Mouse (Mus musculus) bone marrow macrophage, adult 2 months (primary cell): ENCODE data around the gene Trpm6. TPM values are rescaled to one million over a fixed set of nuclear protein-coding genes. Genes with fewer than 3 reads are reported as not detected.

Experiments used
- H3K27ac ChIP-seq: 2 replicates; pipeline ENCODE4 v1.5.1; 2012; ENCODE audit warnings: low read depth, low read length; ENCODE audit not compliant: insufficient read depth
- H3K4me1 ChIP-seq: 2 replicates; pipeline ENCODE4 v1.6.1; 2012; ENCODE audit warnings: low read length; ENCODE audit not compliant: control insufficient read depth, insufficient read depth
- H3K4me3 ChIP-seq: 2 replicates; pipeline ENCODE4 v1.5.1; 2012; ENCODE audit warnings: mild to moderate bottlenecking, low read length, moderate library complexity; ENCODE audit not compliant: insufficient read depth
- CTCF ChIP-seq: IDR thresholded peaks from 2 replicates; pipeline ENCODE4 v1.5.1; 2012; ENCODE audit warnings: low read depth, mild to moderate bottlenecking, low read length, moderate library complexity
- POLR2A ChIP-seq: IDR thresholded peaks from 2 replicates; pipeline ENCODE4 v1.6.1; 2012; ENCODE audit warnings: mild to moderate bottlenecking, low read depth, low read length, borderline replicate concordance
- polyA plus RNA-seq: library from polyadenylated mRNA; stranded (reverse); fragments of >200 nt; gene quantifications from 2 replicates; pipeline ENCODE4 v1.2.4, GENCODE M21; 2012; ENCODE audit not compliant: missing spikeins, insufficient read depth, insufficient read length

Trpm6 gene
- polyA plus RNA-seq, 1 experiment, result not detected

- H3K27ac ChIP-seq, result no peak overlapping the region
- H3K4me1 ChIP-seq, result no peaks in the 10 kb centered on the region
- TF ChIP-seq CTCF, result no peak
- TF ChIP-seq POLR2A, result no peak
- no peak overlapping the region for H3K4me3 ChIP-seq
Observed at GRCm38 (mm10) chr19:18758916-18759315, 9.1 kb downstream of the Trpm6 start.

DNA sequence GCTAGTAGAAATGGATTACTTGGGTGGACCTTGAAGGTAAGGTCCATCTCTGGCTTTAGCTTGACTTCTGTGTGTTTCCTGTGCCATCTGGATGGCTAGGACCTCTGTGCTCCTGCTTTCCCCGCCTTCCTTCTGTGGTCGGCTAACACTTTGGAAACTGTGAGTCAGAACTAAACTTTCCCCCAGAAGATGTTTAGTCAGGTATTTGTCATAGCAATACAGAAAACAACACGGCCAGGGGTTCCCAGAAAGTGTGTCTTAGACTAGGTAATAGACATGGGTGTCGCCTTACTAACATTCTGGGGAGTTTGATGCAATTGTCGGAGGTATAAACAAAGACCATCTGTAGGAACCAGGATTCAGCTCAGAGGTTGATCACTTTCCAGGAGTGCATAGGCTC lies 16.6 kb downstream of the Trpm6 start:
- TF ChIP-seq POLR2A (no peak), CTCF (no peak)

DNA sequence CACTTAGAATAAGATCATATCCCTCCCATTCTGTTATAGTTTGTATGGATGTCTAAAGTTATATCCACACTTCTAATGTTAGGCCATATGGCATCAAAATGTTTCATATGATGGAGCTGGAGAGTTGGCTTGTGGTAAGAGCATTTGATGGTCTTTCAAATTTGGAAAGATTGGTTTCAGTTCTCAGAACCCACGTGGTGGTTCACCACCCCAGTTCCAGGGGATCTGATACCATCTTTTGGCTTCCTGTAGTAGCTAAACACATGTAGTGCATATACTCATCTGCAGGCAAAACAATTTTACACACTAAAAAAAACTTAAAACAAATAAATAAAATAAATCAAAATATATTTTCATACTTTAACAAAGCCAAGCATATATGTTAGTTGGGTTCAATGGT lies 21.3 kb downstream of the Trpm6 start:
- Histone ChIP-seq H3K4me3 (no peak overlapping the region), H3K4me1 (no peaks in the 10 kb centered on the region), H3K27ac (no peak overlapping the region)
- TF ChIP-seq CTCF (no peak), POLR2A (no peak)

More for the DNA sequence above, 16.6 kb downstream of the Trpm6 start:
- Histone ChIP-seq H3K4me1 (no peaks in the 10 kb centered on the region), H3K4me3 (no peak overlapping the region), H3K27ac (no peak overlapping the region)

DNA sequence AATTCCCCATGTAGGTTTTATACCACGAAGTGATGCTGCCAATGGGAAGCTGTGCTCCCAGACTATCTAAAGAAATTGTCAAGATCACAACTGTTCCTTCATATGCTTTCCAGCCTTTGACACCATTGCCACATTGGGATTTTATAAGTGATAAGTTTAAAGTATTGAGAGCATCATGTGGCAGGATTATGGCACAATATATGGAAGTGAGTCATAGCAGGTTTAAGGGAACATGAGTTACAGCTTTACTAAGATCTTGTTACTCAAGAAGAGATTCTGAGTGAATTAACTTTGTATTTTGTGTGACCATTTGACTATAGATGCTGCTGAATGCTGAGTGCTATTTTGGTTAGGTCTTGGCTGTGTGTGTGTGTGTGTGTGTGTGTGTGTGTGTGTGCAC lies 21.8 kb downstream of the Trpm6 start:
- H3K4me1 ChIP-seq, result no peaks in the 10 kb centered on the region
- no peak for TF ChIP-seq CTCF
- TF ChIP-seq POLR2A, result no peak
- H3K27ac ChIP-seq, result no peak overlapping the region
- no peak overlapping the region for H3K4me3 ChIP-seq

DNA sequence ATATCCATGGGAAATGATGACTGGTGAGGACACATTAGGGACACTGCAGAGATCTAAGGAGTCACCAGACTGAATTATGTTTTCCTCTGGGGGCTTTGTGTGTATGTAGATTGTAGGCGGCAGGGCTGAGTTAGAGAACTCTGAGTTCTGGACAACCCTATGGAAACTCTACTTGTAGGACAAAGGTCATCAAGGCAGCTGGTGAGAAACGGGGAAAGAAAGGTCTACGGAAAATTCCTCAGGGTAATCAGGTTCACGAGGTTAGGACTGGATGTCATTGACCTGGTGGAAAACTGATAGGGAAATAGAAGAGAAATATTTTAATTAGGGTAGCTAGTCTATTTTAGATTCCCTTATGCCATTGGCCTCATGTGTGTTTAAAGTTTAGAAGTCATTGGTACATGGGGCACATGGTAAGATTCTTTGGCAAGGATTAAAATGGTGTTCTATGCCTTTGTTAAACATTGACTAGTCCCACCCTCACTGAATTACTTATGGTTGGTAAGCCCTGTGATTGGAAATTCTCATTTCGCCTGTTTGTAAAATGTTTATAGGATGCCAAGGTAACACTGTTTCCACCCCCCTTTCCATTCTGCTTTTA lies 23.2 kb downstream of the Trpm6 start:
- H3K4me3 ChIP-seq, result no peak overlapping the region
- H3K4me1 ChIP-seq, result no peaks in the 10 kb centered on the region
- no peak overlapping the region for H3K27ac ChIP-seq
- TF ChIP-seq POLR2A, result no peak
- no peak for TF ChIP-seq CTCF

DNA sequence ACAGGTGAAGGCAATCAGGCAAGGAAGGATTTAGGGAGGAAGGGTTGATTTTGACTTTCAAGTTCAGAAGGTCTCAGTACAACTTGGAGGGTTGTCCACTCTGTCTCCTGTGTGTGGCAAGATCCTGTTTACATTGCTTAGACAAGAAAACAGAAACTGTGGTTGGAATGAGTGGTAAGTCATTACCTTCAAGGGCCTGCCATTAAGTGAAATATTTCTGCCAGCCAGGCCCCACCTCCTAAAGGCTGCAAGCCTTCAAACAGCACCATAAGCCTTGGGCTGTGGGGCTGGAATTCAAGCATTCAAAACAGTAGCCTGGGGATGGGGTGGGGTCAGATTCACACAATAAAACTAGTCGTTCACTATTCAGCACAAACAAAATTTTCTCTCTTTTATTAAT lies 24.3 kb downstream of the Trpm6 start:
- Histone ChIP-seq H3K4me3 (no peak overlapping the region), H3K27ac (no peak overlapping the region), H3K4me1 (no peaks in the 10 kb centered on the region)
- TF ChIP-seq POLR2A (no peak), CTCF (no peak)

DNA sequence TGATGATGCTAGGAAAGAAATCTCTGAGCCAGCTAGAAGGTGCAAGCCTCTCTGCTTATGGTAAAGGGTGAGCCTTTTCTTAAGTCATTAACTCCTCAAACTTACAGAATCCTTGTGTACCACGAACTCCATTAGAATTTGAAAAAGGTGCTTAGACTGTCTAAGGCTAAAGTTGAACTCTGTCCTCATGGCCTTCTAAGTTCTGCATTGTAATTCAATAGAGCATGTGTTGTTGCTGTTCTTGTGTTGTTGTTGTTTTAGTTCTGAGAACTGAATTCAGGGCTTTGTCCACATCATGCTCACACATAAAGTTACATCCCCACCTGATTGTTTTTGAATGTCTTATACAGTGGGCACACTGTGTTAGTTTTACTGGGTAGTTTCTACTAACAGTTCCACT lies 49.9 kb downstream of the Trpm6 start:
- Histone ChIP-seq H3K4me3 (no peak overlapping the region), H3K27ac (no peak overlapping the region), H3K4me1 (no peaks in the 10 kb centered on the region)
- TF ChIP-seq CTCF, result no peak
- TF ChIP-seq POLR2A, result no peak

DNA sequence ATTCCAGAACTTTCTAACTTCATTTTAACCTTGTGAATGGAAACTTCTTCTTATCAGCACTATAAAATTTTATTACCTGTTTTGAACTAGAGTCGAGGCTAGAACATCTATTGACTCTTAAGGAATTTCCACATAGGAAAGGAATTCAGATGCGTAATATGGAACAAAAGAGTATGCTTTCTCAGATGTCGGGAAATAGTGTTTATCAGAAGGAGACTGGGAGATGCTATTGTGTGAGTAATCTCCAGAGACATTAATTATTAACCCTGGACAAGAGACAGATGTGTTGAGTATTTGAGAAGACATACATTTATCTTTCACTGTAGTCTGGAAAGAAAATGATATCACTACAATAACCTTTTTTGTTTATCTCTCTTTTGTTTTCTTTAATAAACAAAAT lies 61.5 kb downstream of the Trpm6 start:
- no peak overlapping the region for H3K4me3 ChIP-seq
- no peaks in the 10 kb centered on the region for H3K4me1 ChIP-seq
- no peak overlapping the region for H3K27ac ChIP-seq
- TF ChIP-seq CTCF (no peak), POLR2A (no peak)

DNA sequence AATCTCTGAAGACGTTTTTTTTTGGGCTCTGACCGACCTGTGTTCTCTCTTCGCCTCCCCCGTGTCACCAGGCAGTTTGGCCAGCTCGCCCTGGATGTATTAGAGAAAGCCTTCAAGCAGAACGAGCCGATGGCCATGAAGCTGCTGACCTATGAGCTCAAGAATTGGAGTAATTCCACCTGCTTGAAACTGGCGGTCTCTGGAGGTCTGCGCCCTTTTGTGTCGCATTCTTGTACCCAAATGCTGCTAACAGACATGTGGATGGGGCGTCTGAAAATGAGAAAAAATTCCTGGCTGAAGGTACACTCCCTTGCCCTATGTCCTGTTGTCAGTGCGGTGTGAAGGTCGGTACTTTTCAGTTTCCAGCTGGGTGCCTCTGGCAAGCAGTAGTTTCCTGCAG lies 65.4 kb downstream of the Trpm6 start:
- H3K4me3 ChIP-seq, result no peak overlapping the region
- no peak for TF ChIP-seq CTCF
- TF ChIP-seq POLR2A, result no peak
- H3K4me1 ChIP-seq, result no peaks in the 10 kb centered on the region
- H3K27ac ChIP-seq, result no peak overlapping the region

DNA sequence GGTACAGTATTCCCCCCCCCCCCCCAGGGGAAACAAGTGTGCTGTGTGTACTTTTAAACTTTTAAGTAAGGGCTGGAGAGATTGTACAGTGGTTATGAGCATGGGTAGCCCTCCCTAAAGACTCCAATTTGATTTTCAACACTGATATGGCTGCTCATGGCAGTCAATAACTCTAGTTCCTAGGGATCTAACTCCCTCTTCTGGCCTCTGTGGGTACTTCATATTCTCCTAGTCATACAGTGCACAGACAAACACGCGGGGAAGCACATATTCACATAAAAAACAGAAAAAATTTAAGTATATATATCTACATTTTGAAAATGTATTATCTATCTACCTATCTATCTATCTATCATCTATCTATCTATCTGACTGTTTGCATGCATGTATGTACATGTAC lies 67.6 kb downstream of the Trpm6 start:
- no peak overlapping the region for H3K4me3 ChIP-seq
- H3K27ac ChIP-seq, result no peak overlapping the region
- TF ChIP-seq CTCF, result no peak
- no peak for TF ChIP-seq POLR2A
- H3K4me1 ChIP-seq, result no peaks in the 10 kb centered on the region

DNA sequence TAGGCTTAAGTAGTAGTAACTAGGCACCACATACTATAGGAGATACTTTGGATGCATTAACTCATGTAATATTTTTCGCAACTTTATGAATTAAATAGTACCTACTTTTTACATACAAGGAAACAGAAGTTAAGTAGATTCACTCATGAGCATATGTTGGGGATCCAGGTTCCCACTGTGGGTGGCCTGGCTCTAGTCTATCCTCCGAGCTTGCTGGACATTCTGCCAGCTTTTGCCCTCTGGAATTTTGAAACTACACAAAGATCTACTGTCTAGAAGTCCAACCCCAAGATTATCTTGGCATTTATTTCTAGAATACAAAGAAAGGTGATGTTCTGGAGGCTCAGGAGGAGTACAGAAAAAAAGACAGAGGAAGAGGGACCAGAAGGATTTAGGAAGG lies 78.8 kb downstream of the Trpm6 start:
- TF ChIP-seq CTCF (no peak), POLR2A (no peak)
- Histone ChIP-seq H3K27ac (no peak overlapping the region), H3K4me3 (no peak overlapping the region), H3K4me1 (no peaks in the 10 kb centered on the region)
